Mouse (Mus musculus) heart, embryonic 10.5 days (tissue): ENCODE data around the gene Hmbs. TPM values are rescaled to one million over a fixed set of nuclear protein-coding genes. Genes with fewer than 3 reads are reported as not detected.
A peak's percentile ranks its signal among the peaks of the same experiment; 100 is the strongest.
"Not testable (repeated sequence)": the region's sequence is repeated elsewhere in the genome, so short reads cannot be mapped to it uniquely, and the experiment has no call there.

Experiments
- DNase-seq: peaks from one replicate; pipeline ENCODE4 v3.0.0-alpha.2; 2017; ENCODE audit warnings: low spot score
- H3K27ac ChIP-seq: fragments of 300-500 bp; sonication (generic); 2 replicates; pipeline ENCODE4 v1.5.1; 2016; ENCODE audit warnings: mild to moderate bottlenecking
- H3K27me3 ChIP-seq: fragments of 300-500 bp; sonication (generic); 2 replicates; pipeline ENCODE4 v1.6.1; 2016; ENCODE audit warnings: mild to moderate bottlenecking; ENCODE audit not compliant: poor library complexity, insufficient read depth, severe bottlenecking
- H3K36me3 ChIP-seq: fragments of 300-500 bp; sonication (generic); 2 replicates; pipeline ENCODE4 v1.6.1; 2016; ENCODE audit warnings: mild to moderate bottlenecking, moderate library complexity
- H3K4me1 ChIP-seq: fragments of 300-500 bp; sonication (generic); 2 replicates; pipeline ENCODE4 v1.6.1; 2016; ENCODE audit warnings: mild to moderate bottlenecking
- H3K4me3 ChIP-seq: fragments of 300-500 bp; sonication (generic); 2 replicates; pipeline ENCODE4 v1.5.1; 2016; ENCODE audit warnings: mild to moderate bottlenecking, moderate library complexity
- H3K9me3 ChIP-seq: fragments of 300-500 bp; sonication (generic); 2 replicates; pipeline ENCODE4 v1.6.1; 2016; ENCODE audit warnings: mild to moderate bottlenecking, moderate library complexity
- WGBS: fragments of 180-500 bp; shearing (Covaris S2); methylation state at CpG from one replicate; pipeline ENCODE4 v1.1.7; 2016; 5-methylcytosine and 5-hydroxymethylcytosine counted together
- polyA plus RNA-seq: library from polyadenylated mRNA; unstranded; fragments of >200 nt; fragmentation: Nextera tagmentation; extraction: Ambion mirVana; gene quantifications from 2 replicates; pipeline ENCODE4 v1.2.1, GENCODE M21; 2016

Hmbs gene
- polyA plus RNA-seq: 276 and 285 TPM in 2 replicates

GRCm38 (mm10) chr9:44343781-44344421 is at the start of gene Hmbs:
Hmbs (minus strand) TSS chr9:44344228.
- WGBS: under 1% methylated on average over 39 of the region's 39 CpGs
- H3K4me3 ChIP-seq: peak within 1 kb of the TSS; percentile 80
- H3K9me3 ChIP-seq: no peaks in the 10 kb centered on the region
- peak; percentile 98 for DNase-seq
- H3K36me3 ChIP-seq: peaks cover 54% of the 10 kb centered on the region
- H3K27ac ChIP-seq: peak within 1 kb of the TSS; percentile 99
- H3K27me3 ChIP-seq: no peaks in the 10 kb centered on the region
- peaks cover 24% of the 10 kb centered on the region for H3K4me1 ChIP-seq

GRCm38 (mm10) chr9:44391466-44391865 is 47.4 kb upstream of the Hmbs start:
- no peak for DNase-seq
- no peak overlapping the region for H3K27ac ChIP-seq
- H3K4me3 ChIP-seq: no peak overlapping the region
- H3K4me1 ChIP-seq: peaks cover 5% of the 10 kb centered on the region
- no peaks in the 10 kb centered on the region for H3K9me3 ChIP-seq
- peaks cover 65% of the 10 kb centered on the region for H3K36me3 ChIP-seq
- no peaks in the 10 kb centered on the region for H3K27me3 ChIP-seq
- 37% methylated on average over 4 of the region's 4 CpGs for WGBS

- 61% methylated on average over 8 of the region's 8 CpGs for WGBS
- no peak for DNase-seq
- H3K27me3 ChIP-seq: no peaks in the 10 kb centered on the region
- H3K4me3 ChIP-seq: no peak overlapping the region
- H3K9me3 ChIP-seq: no peaks in the 10 kb centered on the region
- H3K27ac ChIP-seq: no peak overlapping the region
- peaks cover 87% of the 10 kb centered on the region for H3K36me3 ChIP-seq
- H3K4me1 ChIP-seq: no peaks in the 10 kb centered on the region
Observed at GRCm38 (mm10) chr9:44389273-44389672, 45.2 kb upstream of the Hmbs start.

- peaks cover 99% of the 10 kb centered on the region for H3K36me3 ChIP-seq
- DNase-seq: no peak
- H3K4me1 ChIP-seq: no peaks in the 10 kb centered on the region
- no peak overlapping the region for H3K27ac ChIP-seq
- no peaks in the 10 kb centered on the region for H3K27me3 ChIP-seq
- H3K9me3 ChIP-seq: no peaks in the 10 kb centered on the region
- no peak overlapping the region for H3K4me3 ChIP-seq
- 75% methylated on average over 3 of the region's 3 CpGs for WGBS
Observed at GRCm38 (mm10) chr9:44387221-44387620, 43.2 kb upstream of the Hmbs start.

GRCm38 (mm10) chr9:44384596-44384995 is 40.6 kb upstream of the Hmbs start:
- WGBS: 90% methylated on average over 13 of the region's 13 CpGs
- Histone ChIP-seq H3K4me3 (no peak overlapping the region), H3K4me1 (peaks cover 11% of the 10 kb centered on the region), H3K27ac (no peak overlapping the region), H3K36me3 (peaks cover 93% of the 10 kb centered on the region), H3K27me3 (no peaks in the 10 kb centered on the region), H3K9me3 (no peaks in the 10 kb centered on the region)
- no peak for DNase-seq

GRCm38 (mm10) chr9:44379862-44380261 is 35.8 kb upstream of the Hmbs start:
- peak overlapping the region; percentile 84 for H3K4me3 ChIP-seq
- no peaks in the 10 kb centered on the region for H3K27me3 ChIP-seq
- no peak for DNase-seq
- H3K27ac ChIP-seq: peak overlapping the region; percentile 92
- H3K36me3 ChIP-seq: peaks cover 46% of the 10 kb centered on the region
- no peaks in the 10 kb centered on the region for H3K9me3 ChIP-seq
- peaks cover 20% of the 10 kb centered on the region for H3K4me1 ChIP-seq
- 7% methylated on average over 15 of the region's 15 CpGs for WGBS

- no peaks in the 10 kb centered on the region for H3K9me3 ChIP-seq
- H3K4me1 ChIP-seq: peaks cover 20% of the 10 kb centered on the region
Observed at GRCm38 (mm10) chr9:44379054-44379834, 35.2 kb upstream of the Hmbs start, which contains the start of gene Hyou1. Hyou1 (plus strand) TSS chr9:44379490.

GRCm38 (mm10) chr9:44378153-44378730 is 34.2 kb upstream of the Hmbs start:
- Histone ChIP-seq H3K27ac (peak overlapping the region; percentile 92; the same call in 1 of the 2 replicates), H3K9me3 (no peaks in the 10 kb centered on the region), H3K4me3 (peak overlapping the region; percentile 84), H3K4me1 (peaks cover 20% of the 10 kb centered on the region), H3K36me3 (peaks cover 29% of the 10 kb centered on the region), H3K27me3 (no peaks in the 10 kb centered on the region)
- no peak for DNase-seq
- WGBS: 82% methylated on average over 5 of the region's 5 CpGs

More at GRCm38 (mm10) chr9:44379054-44379834, 35.2 kb upstream of the Hmbs start, which contains the start of gene Hyou1:
- no peaks in the 10 kb centered on the region for H3K27me3 ChIP-seq
- WGBS: under 1% methylated on average over 79 of the region's 83 CpGs
- peak within 1 kb of the TSS; percentile 84 for H3K4me3 ChIP-seq
- peaks cover 39% of the 10 kb centered on the region for H3K36me3 ChIP-seq
- H3K27ac ChIP-seq: peak within 1 kb of the TSS; percentile 92
- peak; percentile 100 for DNase-seq

- not testable (repeated sequence) for H3K27me3 ChIP-seq, H3K9me3 ChIP-seq, H3K27ac ChIP-seq, H3K4me3 ChIP-seq, DNase-seq
- WGBS: 86% methylated on average over 2 of the region's 2 CpGs
- Histone ChIP-seq H3K4me1 (peaks cover 20% of the 10 kb centered on the region), H3K36me3 (peaks cover 20% of the 10 kb centered on the region)
Observed at GRCm38 (mm10) chr9:44377335-44377734, 33.3 kb upstream of the Hmbs start.

GRCm38 (mm10) chr9:44376141-44376540 is 32.1 kb upstream of the Hmbs start:
- DNase-seq: no peak
- WGBS: 90% methylated on average over 6 of the region's 6 CpGs
- Histone ChIP-seq H3K9me3 (no peaks in the 10 kb centered on the region), H3K4me1 (peaks cover 20% of the 10 kb centered on the region), H3K36me3 (peaks cover 8% of the 10 kb centered on the region), H3K27me3 (no peaks in the 10 kb centered on the region), H3K4me3 (no peak overlapping the region), H3K27ac (no peak overlapping the region)

- H3K4me3 ChIP-seq: no peak overlapping the region
- H3K36me3 ChIP-seq: no peaks in the 10 kb centered on the region
Observed at GRCm38 (mm10) chr9:44373386-44373785, 29.4 kb upstream of the Hmbs start.

GRCm38 (mm10) chr9:44364480-44364879 is 20.5 kb upstream of the Hmbs start:
- Histone ChIP-seq H3K4me1 (peaks cover 7% of the 10 kb centered on the region), H3K9me3 (no peaks in the 10 kb centered on the region), H3K27me3 (no peaks in the 10 kb centered on the region), H3K4me3 (no peak overlapping the region), H3K36me3 (peaks cover 3% of the 10 kb centered on the region), H3K27ac (no peak overlapping the region)
- whole genome bisulfite sequencing: 66% methylated on average over 3 of the region's 3 CpGs
- no peak for DNase-seq

More at GRCm38 (mm10) chr9:44373386-44373785, 29.4 kb upstream of the Hmbs start:
- no peak for DNase-seq
- Histone ChIP-seq H3K4me1 (peaks cover 4% of the 10 kb centered on the region; the same call in 1 of the 2 replicates), H3K9me3 (no peaks in the 10 kb centered on the region), H3K27me3 (no peaks in the 10 kb centered on the region), H3K27ac (no peak overlapping the region)

- not testable (repeated sequence) for H3K9me3 ChIP-seq, DNase-seq, H3K4me1 ChIP-seq, H3K27me3 ChIP-seq
- Histone ChIP-seq H3K27ac (peak overlapping the region; percentile 87), H3K4me3 (peak overlapping the region; percentile 95), H3K36me3 (peaks cover 25% of the 10 kb centered on the region)
- WGBS: 39% methylated on average over 4 of the region's 4 CpGs
Observed at GRCm38 (mm10) chr9:44361931-44362330, 17.9 kb upstream of the Hmbs start.
